ENCODE assay signal across 8 mouse cellular contexts in genomic region chr10:24777916-24778642, GRCm38 (mm10).
DNase-seq lines count a peak whose midpoint lies in the region; ATAC-seq and TF ChIP-seq lines count a peak whose summit lies in the region.
"Had no signal": no experiment of that assay in that cellular context is flagged by ENCODE, and none has a peak within 500 bp of the region (broad histone marks: within the 10 kb centered on the region; RNA-seq: fewer than 3 reads in every experiment).

No protein-coding gene starts in this region.

- H3K4me1 ChIP-seq in embryonic facial prominence, embryonic 10.5 days = 0 out of 2 replicates have a peak, but pooled peaks cover 13% of the 10 kb centered on the region
- H3K4me1 ChIP-seq in heart, postnatal 0 days (ENCODE audit: control insufficient read depth, insufficient read depth) = no peaks in the 10 kb centered on the region
- H3K4me1 ChIP-seq in limb, embryonic 13.5 days = peaks cover 29% of the 10 kb centered on the region
- H3K4me1 ChIP-seq in forebrain, embryonic 15.5 days = 0 out of 2 replicates have a peak, but pooled peaks cover under 1% of the 10 kb centered on the region
- no peaks in the 10 kb centered on the region for H3K4me1 ChIP-seq in midbrain, postnatal 0 days (ENCODE audit: insufficient read depth, low read length)

- peak overlapping the region; percentile 5; the same call in 1 of the 2 replicates for H3K4me3 ChIP-seq in embryonic facial prominence, embryonic 10.5 days
- no peak overlapping the region for H3K4me3 ChIP-seq in heart, postnatal 0 days (ENCODE audit: low read depth, low read length)
- peak overlapping the region; percentile 27 for H3K4me3 ChIP-seq in limb, embryonic 13.5 days
- H3K4me3 ChIP-seq in forebrain, embryonic 15.5 days = no peak overlapping the region
- H3K4me3 ChIP-seq in left cerebral cortex, adult 2 months = no peak overlapping the region; the same call in 1 of the 2 replicates
- H3K4me3 ChIP-seq in midbrain, postnatal 0 days (ENCODE audit: low read depth, low read length) = no peak overlapping the region

- WGBS in embryonic facial prominence, embryonic 10.5 days = 59% methylated on average over 14 of the region's 14 CpGs
- 72% methylated on average over 14 of the region's 14 CpGs for WGBS in heart, postnatal 0 days
- 20% methylated on average over 14 of the region's 14 CpGs for whole genome bisulfite sequencing in limb, embryonic 13.5 days
- WGBS in forebrain, embryonic 15.5 days = 85% methylated on average over 14 of the region's 14 CpGs
- WGBS in midbrain, postnatal 0 days = 78% methylated on average over 14 of the region's 14 CpGs

- intact Hi-C loops in left cerebral cortex, adult 2 months (cut with DNase I) = no loop called here

- TF ChIP-seq CTCF in heart, postnatal 0 days (IDR thresholded peaks at IDR 0.05; ENCODE audit: low read depth) = no peak
- TF ChIP-seq CTCF in left cerebral cortex, adult 2 months (IDR thresholded peaks at IDR 0.05) = no peak
- no peak for TF ChIP-seq CTCF in midbrain, postnatal 0 days (IDR thresholded peaks at IDR 0.05)

- no peak for TF ChIP-seq EP300 in heart, postnatal 0 days (IDR thresholded peaks at IDR 0.05; ENCODE audit: low read depth)

- peak; percentile 91 for DNase-seq in NIH3T3 (ENCODE audit: low read depth)
- peak; percentile 22 for DNase-seq in embryonic facial prominence, embryonic 10.5 days (ENCODE audit: low spot score)
- DNase-seq in heart, postnatal 0 days (ENCODE audit: low spot score) = peak; percentile 13
- DNase-seq in left cerebral cortex, adult 2 months (ENCODE audit: extremely low spot score in 1 of 2, low spot score in 2 of 2) = no peak
- DNase-seq in midbrain, postnatal 0 days (ENCODE audit: low spot score) = no peak

- ATAC-seq in heart, postnatal 0 days (ENCODE audit: insufficient read depth, low read depth) = no peak
- peak; percentile 19; the same call in 1 of the 2 replicates for ATAC-seq in limb, embryonic 13.5 days (ENCODE audit: low FRiP score, low read depth)
- no peak for ATAC-seq in forebrain, embryonic 15.5 days (replicated peaks)
- ATAC-seq in midbrain, postnatal 0 days (ENCODE audit: low FRiP score) = no peak
- ATAC-seq: forebrain, embryonic 14.5 days had no signal

- H3K36me3 ChIP-seq in embryonic facial prominence, embryonic 10.5 days (replicated peaks) = no peaks in the 10 kb centered on the region
- H3K36me3 ChIP-seq in heart, postnatal 0 days (replicated peaks; ENCODE audit: control insufficient read depth, insufficient read depth, low read length) = no peaks in the 10 kb centered on the region
- H3K36me3 ChIP-seq in limb, embryonic 13.5 days = no peaks in the 10 kb centered on the region
- H3K36me3 ChIP-seq in forebrain, embryonic 15.5 days = no peaks in the 10 kb centered on the region
- no peaks in the 10 kb centered on the region for H3K36me3 ChIP-seq in midbrain, postnatal 0 days (ENCODE audit: insufficient read depth, low read length)

- no peak overlapping the region for H3K9ac ChIP-seq in heart, postnatal 0 days (replicated peaks; ENCODE audit: low read depth, low read length)
- peak overlapping the region; percentile 45; the same call in 1 of the 2 replicates for H3K9ac ChIP-seq in limb, embryonic 13.5 days
- H3K9ac ChIP-seq in forebrain, embryonic 15.5 days (replicated peaks) = no peak overlapping the region
- no peak overlapping the region for H3K9ac ChIP-seq in midbrain, postnatal 0 days (replicated peaks; ENCODE audit: low read length, poor library complexity, severe bottlenecking)

- H3K27me3 ChIP-seq in embryonic facial prominence, embryonic 10.5 days (replicated peaks; ENCODE audit: low read depth, poor library complexity, severe bottlenecking) = no peaks in the 10 kb centered on the region
- no peaks in the 10 kb centered on the region for H3K27me3 ChIP-seq in heart, postnatal 0 days (ENCODE audit: control insufficient read depth, insufficient read depth, low read length)
- no peaks in the 10 kb centered on the region for H3K27me3 ChIP-seq in limb, embryonic 13.5 days
- no peaks in the 10 kb centered on the region for H3K27me3 ChIP-seq in forebrain, embryonic 15.5 days
- no peaks in the 10 kb centered on the region for H3K27me3 ChIP-seq in midbrain, postnatal 0 days (ENCODE audit: insufficient read depth, low read length)

- no peaks in the 10 kb centered on the region for H3K9me3 ChIP-seq in embryonic facial prominence, embryonic 10.5 days
- no peaks in the 10 kb centered on the region for H3K9me3 ChIP-seq in heart, postnatal 0 days (replicated peaks; ENCODE audit: control insufficient read depth, low read length)
- no peaks in the 10 kb centered on the region for H3K9me3 ChIP-seq in limb, embryonic 13.5 days
- no peaks in the 10 kb centered on the region for H3K9me3 ChIP-seq in forebrain, embryonic 15.5 days
- no peaks in the 10 kb centered on the region for H3K9me3 ChIP-seq in midbrain, postnatal 0 days (ENCODE audit: low read length)

- H3K27ac ChIP-seq in embryonic facial prominence, embryonic 10.5 days (replicated peaks) = no peak overlapping the region; the same call in 1 of the 2 replicates
- H3K27ac ChIP-seq in heart, postnatal 0 days (ENCODE audit: low read depth) = no peak overlapping the region
- peak overlapping the region; percentile 28; the same call in 1 of the 2 replicates for H3K27ac ChIP-seq in limb, embryonic 13.5 days
- no peak overlapping the region for H3K27ac ChIP-seq in forebrain, embryonic 15.5 days (replicated peaks)
- no peak overlapping the region for H3K27ac ChIP-seq in left cerebral cortex, adult 2 months
- no peak overlapping the region for H3K27ac ChIP-seq in midbrain, postnatal 0 days (ENCODE audit: low read depth, low read length)

- H3K4me2 ChIP-seq in heart, postnatal 0 days (ENCODE audit: low read depth, low read length) = peak overlapping the region; percentile 23
- H3K4me2 ChIP-seq in limb, embryonic 13.5 days (replicated peaks) = peak overlapping the region; percentile 61
- no peak overlapping the region for H3K4me2 ChIP-seq in forebrain, embryonic 15.5 days (replicated peaks)
- no peak overlapping the region for H3K4me2 ChIP-seq in midbrain, postnatal 0 days (ENCODE audit: low read depth, low read length, poor library complexity, severe bottlenecking)

Comparison
In these comparisons a context has a peak if more than half of its experiments do, and no peak if none do; other contexts are left out.
1. DNase-seq: peak in NIH3T3 (single experiment), embryonic facial prominence, embryonic 10.5 days (single experiment) and heart, postnatal 0 days (single experiment); none in left cerebral cortex, adult 2 months (0 of 2) and midbrain, postnatal 0 days (single experiment).
2. H3K4me3 ChIP-seq: peak in embryonic facial prominence, embryonic 10.5 days (single experiment) and limb, embryonic 13.5 days (single experiment); none in heart, postnatal 0 days (single experiment), forebrain, embryonic 15.5 days (single experiment), left cerebral cortex, adult 2 months (single experiment) and midbrain, postnatal 0 days (single experiment).
3. H3K4me2 ChIP-seq: peak in heart, postnatal 0 days (single experiment) and limb, embryonic 13.5 days (single experiment); none in forebrain, embryonic 15.5 days (single experiment) and midbrain, postnatal 0 days (single experiment).